Mouse (Mus musculus): Measurements from ENCODE around the gene Tspan18.

The Tspan18 gene

DNA sequence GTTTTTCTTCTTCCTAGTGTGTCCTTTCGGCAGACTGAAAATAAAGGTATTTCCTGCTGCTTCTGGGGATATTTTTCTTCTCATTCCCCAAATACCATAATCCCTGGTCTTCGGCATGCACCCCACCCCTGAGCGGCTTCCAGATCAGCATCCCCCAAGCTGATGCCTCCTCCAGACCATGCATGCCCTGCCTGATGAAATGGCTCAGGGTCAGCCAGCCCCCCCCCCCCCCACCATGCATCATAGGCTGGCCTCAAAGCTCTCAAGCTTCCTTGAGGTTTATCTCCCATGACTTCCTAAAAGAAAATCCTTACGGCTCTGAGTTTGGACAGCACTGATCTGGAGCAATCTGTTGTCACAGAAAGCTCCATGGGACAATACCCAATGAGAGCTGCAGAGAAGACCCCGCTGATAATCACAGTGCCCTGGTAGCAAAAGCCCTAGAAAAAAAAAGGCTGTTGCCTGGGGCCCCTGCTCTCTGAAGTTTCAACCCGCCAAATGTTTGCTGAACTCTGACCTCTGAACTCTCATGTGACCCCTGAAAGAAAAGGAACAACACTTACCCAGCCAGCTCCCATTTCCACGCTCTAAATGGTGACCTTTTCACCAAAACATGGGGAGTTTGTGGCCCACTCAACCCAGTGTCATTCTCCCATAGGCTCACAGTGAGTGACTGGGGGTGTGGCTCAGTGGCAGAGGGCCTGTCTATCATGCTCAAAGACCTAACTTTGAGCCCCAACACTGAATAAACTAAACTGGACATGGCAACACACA, 43.8 kb downstream of the Tspan18 start:
- DNase-seq, result no peak

DNA sequence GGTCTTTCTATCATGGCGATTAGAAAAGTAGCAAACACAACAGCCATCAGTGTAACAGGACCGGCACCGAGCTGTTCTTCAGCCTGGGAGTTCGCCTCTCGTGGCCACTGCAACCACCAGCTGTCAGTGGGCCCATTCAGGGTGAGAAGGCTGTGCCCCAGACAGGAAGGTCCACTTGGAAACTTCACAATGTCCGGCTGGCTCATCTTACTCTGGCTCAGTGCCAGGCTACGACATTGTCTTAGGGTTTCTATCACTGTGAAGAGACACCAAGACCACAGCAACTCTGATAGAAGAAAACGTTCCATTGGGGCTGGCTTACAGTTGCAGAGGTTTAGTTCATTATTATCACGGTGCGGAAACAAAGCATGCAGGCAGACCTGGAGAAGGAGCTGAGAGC, 45.1 kb downstream of the Tspan18 start:
- peak; percentile 77 for DNase-seq

DNA sequence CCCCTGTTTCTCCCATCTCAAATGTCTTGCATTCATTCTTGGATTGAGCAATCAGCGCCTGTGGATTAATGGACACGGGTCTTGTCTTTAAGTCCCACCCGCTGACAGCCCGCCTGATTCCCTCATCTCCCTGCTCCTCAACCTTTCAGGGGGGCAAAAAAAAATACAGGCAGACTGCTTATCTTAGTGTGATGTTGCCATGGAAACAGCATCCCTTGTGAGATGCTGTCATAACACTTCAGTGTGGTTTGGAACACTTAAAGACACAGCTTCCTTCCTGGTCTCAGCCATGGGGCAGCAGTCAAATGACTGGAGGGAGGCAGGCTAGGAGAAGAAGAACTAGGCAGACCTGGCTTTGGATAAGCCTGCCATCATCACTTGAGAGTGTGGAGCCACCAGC, 47.0 kb downstream of the Tspan18 start:
- DNase-seq, result no peak

DNA sequence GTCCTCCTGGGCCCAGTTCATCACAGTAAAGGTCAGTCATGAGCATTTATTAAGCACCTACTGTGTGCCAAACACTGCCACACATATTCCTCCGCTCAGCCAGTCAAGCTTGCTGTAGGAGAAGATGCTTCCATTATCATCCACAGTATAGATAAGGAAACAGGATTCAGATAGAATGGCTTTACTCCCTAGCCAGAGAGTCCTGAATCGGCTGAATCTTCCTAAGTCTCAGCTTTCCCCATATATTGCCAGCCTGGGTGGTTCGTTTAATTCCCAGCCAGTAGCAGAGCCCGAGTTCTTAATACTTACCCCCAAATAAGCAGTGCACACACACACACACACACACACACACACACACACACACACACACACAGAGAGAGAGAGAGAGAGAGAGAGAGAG, 47.6 kb downstream of the Tspan18 start:
- no peak for DNase-seq

DNA sequence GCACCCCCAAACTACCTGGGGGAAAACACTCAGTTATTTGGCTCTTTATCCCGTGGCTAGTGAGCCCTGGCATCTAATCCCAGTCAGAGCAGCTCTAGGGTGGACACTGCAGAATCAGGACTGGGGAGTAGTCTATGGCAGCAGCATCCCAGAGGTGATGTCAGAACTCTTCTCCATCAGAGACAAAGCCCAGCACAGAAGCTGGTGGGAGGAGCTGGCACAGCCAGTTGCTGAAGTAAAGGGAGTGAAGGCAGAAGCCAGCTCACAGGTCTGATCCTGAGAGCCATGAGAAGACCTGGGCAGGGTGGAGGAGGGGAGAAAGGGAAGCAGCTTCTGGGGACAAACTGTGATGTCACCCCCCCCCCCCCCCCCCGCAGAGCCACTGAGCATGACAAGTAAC, 48.0 kb downstream of the Tspan18 start:
- no peak for DNase-seq

DNA sequence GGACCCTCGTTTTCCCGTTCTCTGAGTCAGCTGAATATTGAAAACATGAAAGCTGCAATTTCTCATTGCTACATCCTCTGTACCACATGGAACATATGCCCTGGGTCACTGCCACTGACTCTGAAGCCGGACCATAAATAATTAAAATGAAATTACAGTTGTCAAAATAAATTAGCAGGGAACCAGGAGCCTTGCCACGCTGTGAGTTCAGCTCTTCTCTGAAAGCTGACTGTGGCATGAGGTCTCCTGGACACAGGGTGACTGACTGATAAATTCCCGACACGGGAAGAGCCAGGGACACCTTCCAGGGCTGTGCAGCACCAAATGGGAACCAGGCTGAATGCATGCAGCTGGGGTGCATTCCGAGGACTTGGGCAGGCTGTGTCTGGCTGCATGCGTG, 48.5 kb downstream of the Tspan18 start:
- DNase-seq, result no peak

DNA sequence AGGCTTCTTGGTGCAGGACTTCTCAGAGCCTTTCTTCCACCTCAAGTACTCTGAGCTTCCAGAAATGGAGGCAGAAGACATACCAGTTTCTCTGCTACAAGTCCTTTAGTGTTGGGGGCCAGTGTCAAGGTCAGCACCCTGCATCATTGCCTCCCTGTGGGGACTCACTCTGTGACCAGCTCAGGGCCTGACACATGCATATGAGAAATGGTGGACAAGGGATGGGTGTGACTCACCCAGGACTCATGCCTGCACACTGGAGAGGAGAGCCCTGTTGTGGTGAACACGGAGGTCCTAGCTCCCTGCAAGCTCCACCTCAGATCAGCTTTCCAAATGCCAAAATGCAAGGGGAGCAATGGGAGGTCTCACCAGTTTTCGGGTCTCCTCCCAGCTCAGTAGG, 49.7 kb downstream of the Tspan18 start:
- no peak for DNase-seq

DNA sequence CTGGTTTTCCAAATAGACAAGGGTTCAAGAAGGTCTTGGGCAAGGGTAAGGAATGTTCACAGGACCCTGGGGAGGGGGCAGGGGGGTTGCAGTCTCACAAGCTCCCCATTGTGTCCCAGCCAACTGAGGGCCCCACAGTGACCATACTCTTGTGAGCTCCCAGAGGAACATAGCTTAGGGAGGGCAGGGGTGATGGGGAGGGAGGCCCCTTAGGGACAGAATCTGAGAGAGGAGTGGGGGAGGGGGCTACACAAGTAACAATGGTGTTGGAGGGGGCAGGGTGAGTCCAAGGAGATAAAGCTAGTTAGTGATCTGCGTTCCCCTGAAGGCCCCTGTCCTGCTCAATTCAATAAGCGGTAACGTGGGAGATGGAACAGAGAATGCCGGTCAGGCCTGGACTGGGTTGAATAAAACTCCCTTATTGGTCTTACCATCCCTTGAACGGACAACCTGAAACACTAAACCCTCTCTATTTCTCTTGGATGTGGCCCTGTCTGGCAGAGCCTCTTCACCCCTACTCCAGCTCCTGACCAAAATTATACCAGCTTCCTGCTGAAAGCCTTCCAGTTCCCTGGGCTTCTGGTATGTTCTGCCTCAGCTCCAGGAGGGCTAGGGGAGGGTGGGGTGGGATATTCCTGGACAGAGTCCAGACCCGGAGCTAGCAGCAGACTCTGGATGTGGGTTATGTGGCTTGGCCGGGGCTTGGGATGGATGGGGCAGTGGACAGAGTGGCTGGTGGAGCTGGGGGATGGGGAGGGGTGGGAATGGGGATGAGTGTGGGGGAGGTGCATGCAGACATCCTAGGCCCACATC, 50.6 kb downstream of the Tspan18 start:
- no peak for DNase-seq

DNA sequence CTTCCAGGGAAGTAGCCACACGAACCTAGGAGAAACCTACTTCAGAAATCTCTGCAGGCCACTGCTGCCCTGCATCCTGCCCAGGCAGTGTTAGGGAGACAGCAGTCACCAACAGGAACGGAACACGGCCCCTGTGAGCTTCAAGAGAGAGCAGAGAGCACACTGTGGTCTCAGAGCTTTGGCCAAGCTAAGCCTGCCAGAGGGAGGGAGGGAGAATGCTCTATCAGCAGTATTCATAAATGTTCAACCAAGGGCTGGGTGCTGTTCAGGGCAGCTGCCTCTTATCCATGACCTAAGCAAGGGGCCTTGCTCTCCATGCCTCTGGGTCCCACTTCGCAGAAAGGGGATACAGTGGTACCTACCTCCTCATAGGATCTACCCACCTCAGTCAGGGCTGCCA, 51.7 kb downstream of the Tspan18 start:
- DNase-seq, result no peak

DNA sequence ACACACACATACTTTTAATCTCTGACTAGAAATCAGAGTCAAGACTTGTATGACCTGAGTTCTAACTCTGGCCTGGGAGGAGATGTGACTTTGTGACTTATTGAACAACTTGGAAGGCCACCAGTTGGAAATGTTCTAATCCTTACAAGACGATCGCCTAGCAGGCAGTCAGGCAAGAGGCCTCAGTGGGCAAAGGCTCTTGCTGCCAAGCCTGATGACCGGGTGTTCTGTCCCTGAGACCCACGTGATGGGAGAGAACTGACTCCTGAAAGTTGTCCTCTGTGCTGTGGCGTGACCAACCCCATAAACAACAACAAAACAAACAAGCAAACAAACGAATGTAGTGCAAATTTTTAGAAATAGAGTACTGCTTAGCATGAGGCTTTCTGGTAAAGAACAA, 52.8 kb downstream of the Tspan18 start:
- no peak for DNase-seq

DNA sequence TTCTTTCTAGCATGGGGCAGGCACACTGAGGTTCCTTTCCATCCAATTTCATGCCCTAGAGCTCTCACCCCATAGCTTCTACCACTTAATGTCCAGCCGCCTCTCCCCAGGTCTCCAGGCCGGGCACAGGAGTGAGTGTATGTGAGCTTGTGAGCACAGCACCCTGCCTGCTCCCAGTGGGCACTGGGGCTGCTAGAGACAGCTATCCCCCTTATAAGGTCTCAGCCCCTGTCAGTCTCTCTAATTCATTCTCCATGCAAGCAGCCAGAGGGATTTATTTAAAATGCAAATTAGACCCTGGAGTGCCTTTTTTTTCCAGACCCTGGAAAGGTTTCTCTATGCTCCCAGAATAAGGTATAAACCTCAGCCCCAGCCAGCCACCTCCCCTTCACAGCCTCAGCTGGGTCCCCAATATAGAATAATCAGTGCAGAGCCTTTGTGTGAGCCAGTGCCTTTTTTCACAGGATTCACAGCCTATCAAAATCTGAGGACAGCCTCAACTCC, 54.1 kb downstream of the Tspan18 start:
- no peak for DNase-seq

DNA sequence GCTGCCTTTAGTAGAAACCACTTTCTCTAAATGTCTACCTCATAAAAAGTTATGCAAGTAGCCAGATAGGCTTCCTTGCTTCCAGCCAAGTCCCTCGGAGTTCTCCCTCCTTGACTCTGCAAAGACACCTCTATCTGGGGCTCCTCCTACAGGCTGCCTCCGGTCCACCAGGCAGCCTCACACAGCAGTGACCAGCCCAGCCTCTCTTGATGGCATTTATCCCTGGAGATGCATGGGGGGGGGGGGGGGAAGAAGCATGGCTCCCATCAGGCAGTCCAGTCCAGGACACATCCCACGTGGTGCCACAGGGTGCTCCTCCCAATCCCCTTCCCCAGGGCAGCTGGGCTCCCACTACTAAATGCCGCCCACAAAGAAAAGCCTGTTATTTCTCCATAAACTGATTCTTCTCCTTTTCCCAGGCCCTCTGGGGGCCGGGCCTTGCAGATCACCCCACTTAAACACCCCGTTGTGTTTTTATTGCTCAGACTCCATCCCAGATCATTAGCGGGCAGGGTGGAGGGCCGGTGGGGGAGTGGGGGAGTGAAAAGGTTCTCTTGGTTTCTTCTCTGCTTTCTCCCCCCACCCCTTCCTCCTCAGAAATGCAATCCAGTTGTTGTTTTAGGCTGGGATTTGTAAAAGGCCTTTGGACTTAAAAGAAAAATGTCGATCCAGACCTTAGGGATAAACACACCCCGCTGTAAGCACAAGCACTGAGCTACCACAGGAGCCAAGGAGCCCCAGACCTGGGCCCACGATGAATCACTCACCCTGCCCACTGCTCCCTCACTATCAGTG, 55.9 kb downstream of the Tspan18 start:
- DNase-seq, result no peak

DNA sequence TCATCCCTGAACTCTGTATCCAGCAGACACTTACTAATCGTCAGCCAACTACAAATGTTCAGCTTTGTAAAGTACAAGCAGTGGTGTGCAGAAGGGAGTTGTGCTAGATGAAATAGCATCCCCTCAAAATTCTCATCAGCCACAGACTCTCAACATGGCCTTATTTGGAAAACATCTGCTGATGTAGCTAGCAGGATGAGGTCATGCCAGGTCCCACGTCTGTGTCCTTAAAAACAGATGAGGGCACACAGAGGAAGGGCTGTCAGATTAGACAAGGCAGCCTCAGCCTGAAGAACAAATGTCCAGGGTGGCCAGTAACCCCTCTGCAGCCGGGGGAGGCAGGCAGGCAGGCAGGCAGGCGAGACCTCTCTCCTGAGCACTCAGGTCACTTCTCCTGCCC, 56.8 kb downstream of the Tspan18 start:
- DNase-seq, result no peak

DNA sequence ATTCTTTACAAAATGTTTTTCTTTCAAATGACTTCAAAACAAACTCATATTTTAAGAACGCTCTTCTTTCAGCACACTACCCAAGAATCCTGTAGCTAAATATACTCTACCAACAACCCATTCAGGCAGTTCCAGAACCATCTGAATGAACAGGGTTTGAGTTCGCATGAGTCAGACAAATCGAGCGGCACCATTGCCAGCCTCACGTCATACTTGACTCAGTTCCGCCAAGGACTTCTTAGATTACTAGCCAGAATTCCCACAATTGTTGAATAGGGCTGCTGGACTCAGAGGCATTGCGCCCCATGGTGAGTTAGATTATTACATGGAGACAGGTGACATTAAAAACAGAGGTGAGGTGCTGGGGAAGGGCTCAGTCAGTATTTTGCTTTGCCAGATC, 58.3 kb downstream of the Tspan18 start:
- DNase-seq, result no peak

DNA sequence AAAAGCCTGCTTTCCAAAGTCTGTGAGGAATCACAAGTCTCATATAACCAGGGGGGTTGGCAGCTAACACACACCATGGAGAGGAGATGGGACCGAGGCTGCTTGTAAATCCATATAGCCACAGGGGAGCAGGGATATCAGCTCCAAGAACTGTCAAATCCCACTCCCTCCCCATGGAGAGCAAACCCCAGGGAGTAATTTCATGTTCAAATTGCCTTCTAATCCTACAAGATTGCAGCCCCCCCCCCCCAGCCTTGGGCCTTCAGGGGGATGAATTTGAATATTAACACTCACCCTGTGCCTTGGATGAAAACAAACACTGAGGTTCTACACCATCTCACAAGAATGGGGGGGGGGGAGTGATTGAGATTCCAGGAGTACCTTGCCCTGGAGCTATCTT, 60.4 kb downstream of the Tspan18 start:
- DNase-seq, result no peak

DNA sequence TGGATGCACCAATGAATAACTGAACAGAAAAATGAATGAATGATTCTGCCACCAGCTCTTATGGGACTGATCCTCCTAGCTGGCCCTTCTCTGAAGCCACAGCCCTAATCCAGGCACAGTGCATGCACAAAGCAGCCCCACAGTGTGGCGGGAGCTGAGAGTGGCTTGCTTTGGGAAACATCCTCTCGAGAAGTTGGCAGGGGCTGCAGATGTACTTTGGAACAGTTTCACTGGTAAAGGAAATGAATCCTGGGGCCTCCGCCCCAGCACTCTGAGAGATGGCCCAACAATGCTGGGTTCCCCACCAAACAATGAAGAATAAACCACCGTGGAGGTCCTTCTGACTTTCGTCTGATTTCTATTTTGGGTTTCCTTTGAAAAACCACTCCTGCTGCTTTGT, 64.2 kb downstream of the Tspan18 start:
- peak; percentile 59 for DNase-seq

DNA sequence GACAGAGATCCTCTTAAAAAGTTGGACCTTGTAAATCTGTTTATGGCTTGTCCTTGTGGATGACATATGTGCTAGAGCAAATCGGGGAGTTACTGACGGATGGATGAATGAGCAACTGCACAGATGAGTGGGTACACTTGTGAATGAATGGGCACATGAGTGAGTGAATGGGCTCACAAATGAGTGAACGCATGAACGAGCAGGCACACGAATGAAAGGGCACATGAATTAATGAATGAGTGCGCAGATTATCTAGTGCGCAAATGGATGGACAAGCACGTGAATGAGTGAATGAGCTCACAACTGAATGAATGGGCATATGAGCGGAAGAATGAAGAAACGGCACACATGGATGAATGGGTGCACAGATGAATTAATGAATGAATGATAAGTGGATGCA, 64.7 kb downstream of the Tspan18 start:
- DNase-seq, result no peak

DNA sequence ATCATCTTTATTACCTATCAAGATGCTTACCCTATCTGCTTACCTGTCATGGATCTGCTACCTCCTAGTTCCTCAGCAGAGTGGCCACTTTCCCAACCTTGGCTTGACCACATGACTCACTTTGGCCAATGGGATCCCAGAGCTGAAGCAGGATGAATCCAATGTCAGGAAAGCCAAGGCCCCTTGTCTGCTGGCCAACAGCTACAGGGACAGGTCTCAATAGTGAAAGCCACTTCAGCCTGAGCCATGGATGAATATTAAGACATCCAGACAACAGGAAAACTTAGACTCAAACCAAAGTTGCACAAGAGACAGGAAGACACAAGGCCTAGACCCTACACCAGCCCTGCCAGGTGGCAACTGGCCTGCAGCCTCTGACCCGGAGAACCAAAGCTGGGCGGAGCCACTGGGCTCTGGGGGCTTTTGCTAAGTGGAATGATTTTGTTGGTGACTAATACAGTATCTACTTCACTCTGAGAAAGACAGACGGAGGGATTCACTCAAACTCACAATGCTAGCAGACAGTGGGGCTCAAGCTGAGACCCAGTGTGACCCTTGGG, 65.5 kb downstream of the Tspan18 start:
- DNase-seq, result no peak

DNA sequence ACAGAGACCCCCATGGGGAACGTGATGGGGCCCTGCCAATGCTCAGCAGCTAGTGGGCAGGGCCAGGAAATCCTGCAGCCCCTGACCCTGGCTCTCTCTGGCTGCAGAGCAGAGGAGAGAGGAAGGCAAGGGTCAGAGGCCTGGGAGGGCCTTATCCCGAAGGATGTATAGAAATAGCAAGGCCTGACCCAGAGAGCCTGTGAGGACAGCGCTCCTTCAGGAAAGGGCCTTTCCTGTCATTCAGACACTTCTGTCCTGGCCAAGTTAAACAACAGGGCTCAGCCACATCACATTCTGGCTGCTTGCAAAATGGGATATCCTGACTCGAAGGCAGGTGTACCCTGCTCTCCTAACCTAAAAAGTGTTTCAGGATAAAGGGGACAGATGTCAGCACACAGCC, 66.5 kb downstream of the Tspan18 start:
- DNase-seq, result peak; percentile 43

DNA sequence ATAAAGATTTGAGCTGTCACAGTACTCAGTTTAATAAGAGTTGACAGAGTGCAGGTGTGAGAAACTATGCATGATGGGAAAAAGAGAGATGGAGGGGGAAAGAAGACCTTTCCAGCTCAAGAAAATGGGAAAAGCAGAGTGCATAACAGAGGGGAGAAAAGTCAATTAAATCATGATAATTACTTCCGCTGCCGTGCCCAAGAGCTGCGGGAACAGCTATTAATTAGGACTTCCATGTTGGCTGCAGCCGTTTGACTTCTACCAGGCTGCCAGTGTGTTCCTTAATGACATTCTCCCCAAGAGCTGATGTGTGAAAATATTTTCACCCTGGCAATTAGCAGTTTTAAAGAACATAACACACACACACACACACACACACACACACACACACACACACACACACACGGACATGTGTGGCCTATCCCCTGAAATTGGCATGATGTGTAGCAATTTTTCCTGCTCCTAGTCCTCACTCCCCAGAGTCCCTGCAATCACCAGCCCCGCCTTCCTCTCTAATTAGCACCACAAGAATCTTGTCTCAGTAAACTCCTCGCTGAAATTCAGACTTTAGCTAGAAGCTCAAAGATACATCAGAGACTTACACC, 67.6 kb downstream of the Tspan18 start:
- DNase-seq, result no peak

DNA sequence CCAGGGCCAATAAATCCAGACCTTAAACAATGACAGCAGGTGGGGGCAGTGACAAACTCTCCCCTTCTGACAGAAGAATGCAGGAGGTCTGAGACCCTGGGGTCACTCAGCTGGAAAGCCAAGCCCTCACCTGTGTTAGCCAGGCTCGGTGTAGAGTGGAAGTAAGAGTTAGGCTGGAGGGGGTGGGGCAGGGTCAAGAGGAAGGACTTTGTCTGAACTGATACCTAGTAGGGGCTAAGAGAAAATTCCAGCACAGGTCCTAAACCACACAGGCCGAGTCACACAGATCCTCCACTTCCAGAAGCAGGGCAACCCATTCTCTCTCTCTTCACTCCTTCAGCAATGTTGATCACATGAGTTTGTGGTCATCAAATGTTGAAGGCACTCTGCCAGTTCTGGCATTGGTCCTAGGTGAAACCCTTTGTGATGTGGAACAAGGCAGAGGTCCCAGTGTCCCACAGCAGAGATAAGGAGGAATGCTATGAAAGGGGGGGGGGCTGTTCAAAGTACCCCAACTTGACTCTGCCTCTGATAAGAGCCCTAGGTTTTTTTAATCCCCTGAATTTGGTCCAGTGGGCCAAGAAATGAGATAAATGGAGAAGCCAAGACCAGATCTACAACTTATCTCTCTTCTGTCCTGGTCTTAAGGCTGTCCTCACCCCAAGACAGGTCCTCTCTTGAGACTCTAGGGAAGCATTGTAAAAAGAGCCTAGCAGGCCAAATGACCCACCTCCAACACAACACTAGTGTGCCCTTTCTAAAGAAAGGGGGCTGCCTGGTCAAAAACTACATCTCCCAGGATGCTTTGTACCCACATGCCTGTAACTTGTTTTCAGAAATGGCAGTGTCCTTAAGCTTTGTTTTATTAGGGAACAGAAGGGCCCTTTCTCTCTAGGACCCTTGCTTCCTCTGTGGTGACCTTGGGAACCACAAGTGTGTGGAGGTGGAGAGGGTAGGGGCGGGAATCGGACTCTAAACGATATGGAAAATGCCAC, 71.7 kb downstream of the Tspan18 start:
- DNase-seq, result peak; percentile 54

All from lung, postnatal 36 days (tissue).